Mouse (Mus musculus) neutrophil, adult 59 days (primary cell): ENCODE measurements around the gene Olig2. TPM values are rescaled to one million over a fixed set of nuclear protein-coding genes. Genes with fewer than 3 reads are reported as not detected.

ENCODE experiments used
- total RNA-seq, 2 experiments: library from RNA; stranded (reverse); gene quantifications; 1 replicate in 1 of 2; 2 replicates in 1 of 2; pipeline ENCODE4 v1.2.4; 2023

The Olig2 gene
- total RNA-seq = not detected

GRCm38 (mm10) chr16:91225233-91226037, at the start of gene Olig2:
Gene Olig2, plus strand, starts transcription at chr16:91225457.

GRCm38 (mm10) chr16:91269468-91270211, 44.4 kb downstream of the Olig2 start, which contains the start of gene Olig1:
Gene Olig1, plus strand, starts transcription at chr16:91269772.

Other genes starting within 250 kb of the Olig2 start
- 100 to 1,000 TPM; 130 to 146 TPM for gene Synj1, start 214.1 kb upstream of the Olig2 start, total RNA-seq
- 10 to 100 TPM; 60.3 to 65.0 TPM for gene Paxbp1, start 180.9 kb upstream of the Olig2 start, total RNA-seq
- under 1 TPM in 1 of 2 experiments, not detected in 1; 0.24 TPM for gene 4932438H23Rik, start 130.3 kb upstream of the Olig2 start, total RNA-seq
- gene Olig1, start 44.3 kb downstream of the Olig2 start, total RNA-seq = not detected
- gene Ifnar2, start 147.3 kb downstream of the Olig2 start, total RNA-seq = 100 to 1,000 TPM; 119 to 145 TPM
- not detected for gene Gm21970, start 166.3 kb downstream of the Olig2 start, total RNA-seq
- 10 to 100 TPM; 77.5 to 79.7 TPM for gene Il10rb, start 180.7 kb downstream of the Olig2 start, total RNA-seq